Mouse (Mus musculus): ENCODE measurements around the gene Sco2. TPM values are rescaled to one million over a fixed set of nuclear protein-coding genes. Genes with fewer than 3 reads are reported as not detected.

The Sco2 gene
- total and polyA plus RNA-seq, 3 experiments: 25.1 to 40.7 (median 29.4) TPM

DNA sequence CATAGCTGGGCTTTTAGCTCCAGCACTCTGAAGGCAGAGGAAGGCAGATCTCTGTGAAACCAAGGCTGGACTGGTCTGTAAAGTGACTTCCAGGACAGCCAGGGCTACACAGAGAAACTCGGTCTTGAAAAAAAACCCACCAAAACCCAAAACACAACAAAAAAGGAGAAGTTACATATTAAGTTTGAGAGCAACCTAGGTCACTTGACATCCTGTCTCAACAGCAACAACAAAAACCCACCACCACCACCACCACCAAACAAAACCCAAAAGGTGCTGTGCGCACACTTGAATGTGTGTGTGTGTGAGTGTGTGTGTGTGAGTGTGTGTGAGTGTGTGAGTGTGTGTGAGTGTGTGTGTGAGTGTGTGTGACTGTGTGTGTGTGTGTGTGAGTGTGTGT lies 34.0 kb downstream of the Sco2 start:
- intact Hi-C loops (cut with DNase I): loop anchor here (5.0 kb wide), 1 partner anchor 193 kb away; no protein-coding TSS in a partner anchor
- TF ChIP-seq POLR2A (IDR thresholded peaks at IDR 0.05; ENCODE audit: insufficient read depth, low read depth, low read length) (no peak), CTCF (IDR thresholded peaks at IDR 0.05) (no peak), EP300 (IDR thresholded peaks at IDR 0.05; ENCODE audit: insufficient read depth, low read depth, low read length) (no peak)
- DNase-seq: no peak
- Histone ChIP-seq H3K79me2 (replicated peaks; ENCODE audit: control insufficient read depth, insufficient read depth, low read length) (no peaks in the 10 kb centered on the region), H3K4me3 (no peak overlapping the region), H3K4me1 (ENCODE audit: control insufficient read depth, insufficient read depth, low read length) (no peaks in the 10 kb centered on the region), H3K9ac (ENCODE audit: low read depth, low read length) (no peak overlapping the region), H3K27ac (no peak overlapping the region), H3K27me3 (ENCODE audit: control insufficient read depth, insufficient read depth, low read length) (no peaks in the 10 kb centered on the region), H3K36me3 (ENCODE audit: control insufficient read depth, insufficient read depth, low read length) (no peaks in the 10 kb centered on the region)
- WGBS: 87% methylated on average over 2 of the region's 2 CpGs

DNA sequence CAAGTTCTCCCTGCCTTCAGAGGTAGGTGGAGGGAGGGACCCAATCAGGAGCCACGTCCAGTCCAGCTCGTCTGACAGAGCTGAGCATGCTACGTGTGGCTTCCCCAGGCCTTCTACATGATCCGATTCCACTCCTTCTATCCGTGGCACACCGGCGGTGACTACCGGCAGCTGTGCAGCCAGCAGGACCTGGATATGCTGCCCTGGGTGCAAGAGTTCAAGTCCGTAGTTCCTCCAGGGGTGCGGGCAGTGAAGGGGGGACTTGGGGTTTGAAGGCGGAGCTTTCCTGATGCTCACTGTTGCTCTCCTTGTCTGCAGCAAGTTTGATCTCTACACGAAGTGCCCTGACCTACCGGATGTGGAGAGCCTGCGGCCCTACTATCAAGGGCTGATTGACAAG lies 37.2 kb downstream of the Sco2 start:
- intact Hi-C loops (cut with DNase I): no loop called here
- no peaks in the 10 kb centered on the region for H3K79me2 ChIP-seq (replicated peaks; ENCODE audit: control insufficient read depth, insufficient read depth, low read length)
- H3K36me3 ChIP-seq (ENCODE audit: control insufficient read depth, insufficient read depth, low read length): no peaks in the 10 kb centered on the region
- DNase-seq: no peak
- no peak overlapping the region for H3K9ac ChIP-seq (ENCODE audit: low read depth, low read length)
- no peaks in the 10 kb centered on the region for H3K4me1 ChIP-seq (ENCODE audit: control insufficient read depth, insufficient read depth, low read length)
- no peaks in the 10 kb centered on the region for H3K27me3 ChIP-seq (ENCODE audit: control insufficient read depth, insufficient read depth, low read length)
- TF ChIP-seq CTCF (IDR thresholded peaks at IDR 0.05) (no peak), POLR2A (IDR thresholded peaks at IDR 0.05; ENCODE audit: insufficient read depth, low read depth, low read length) (no peak), EP300 (IDR thresholded peaks at IDR 0.05; ENCODE audit: insufficient read depth, low read depth, low read length) (no peak)
- whole genome bisulfite sequencing: 84% methylated on average over 14 of the region's 14 CpGs
- H3K4me3 ChIP-seq: no peak overlapping the region
- H3K27ac ChIP-seq: no peak overlapping the region

DNA sequence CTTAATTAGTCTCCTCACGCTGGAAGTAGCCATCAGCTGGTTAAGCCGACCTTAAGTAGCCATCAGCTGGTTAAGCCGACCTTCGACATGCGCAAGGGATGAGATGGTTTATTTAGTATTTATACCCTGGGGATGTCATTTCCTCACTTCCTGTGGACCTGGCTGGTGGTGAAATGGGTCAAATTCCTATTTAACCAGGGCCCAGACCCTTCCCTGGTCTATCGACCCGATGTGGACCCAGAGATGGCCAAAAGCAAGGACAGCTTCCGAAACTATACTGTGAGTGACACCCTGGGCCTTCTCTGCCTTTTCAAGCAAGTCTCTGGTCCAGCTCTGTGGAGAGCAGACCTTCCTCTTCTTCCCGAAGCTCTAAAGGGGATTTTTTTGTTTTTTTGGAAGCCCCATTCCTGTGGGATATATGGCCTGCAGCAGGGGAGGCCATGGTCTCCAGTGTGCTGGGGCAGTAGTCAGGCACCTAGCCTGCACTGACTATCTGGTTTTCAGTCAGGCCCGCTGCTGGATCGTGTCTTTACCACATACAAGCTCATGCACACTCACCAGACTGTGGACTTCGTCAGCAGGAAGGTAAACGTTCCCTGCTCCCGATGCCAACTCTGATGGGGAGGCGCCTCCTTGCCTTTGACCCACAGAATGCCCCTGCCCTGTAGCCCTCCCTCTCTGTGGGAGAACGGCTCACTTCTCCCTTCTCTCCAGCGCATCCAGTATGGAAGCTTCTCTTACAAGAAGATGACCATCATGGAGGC lies 38.7 kb downstream of the Sco2 start:
- no peak for DNase-seq
- TF ChIP-seq POLR2A (IDR thresholded peaks at IDR 0.05; ENCODE audit: insufficient read depth, low read depth, low read length) (no peak), CTCF (IDR thresholded peaks at IDR 0.05) (no peak), EP300 (IDR thresholded peaks at IDR 0.05; ENCODE audit: insufficient read depth, low read depth, low read length) (no peak)
- Histone ChIP-seq H3K27me3 (ENCODE audit: control insufficient read depth, insufficient read depth, low read length) (no peaks in the 10 kb centered on the region), H3K79me2 (replicated peaks; ENCODE audit: control insufficient read depth, insufficient read depth, low read length) (no peaks in the 10 kb centered on the region), H3K4me1 (ENCODE audit: control insufficient read depth, insufficient read depth, low read length) (no peaks in the 10 kb centered on the region), H3K27ac (no peak overlapping the region), H3K36me3 (ENCODE audit: control insufficient read depth, insufficient read depth, low read length) (no peaks in the 10 kb centered on the region), H3K9ac (ENCODE audit: low read depth, low read length) (no peak overlapping the region), H3K4me3 (no peak overlapping the region)
- 76% methylated on average over 17 of the region's 17 CpGs for WGBS
- intact Hi-C loops (cut with DNase I): no loop called here

DNA sequence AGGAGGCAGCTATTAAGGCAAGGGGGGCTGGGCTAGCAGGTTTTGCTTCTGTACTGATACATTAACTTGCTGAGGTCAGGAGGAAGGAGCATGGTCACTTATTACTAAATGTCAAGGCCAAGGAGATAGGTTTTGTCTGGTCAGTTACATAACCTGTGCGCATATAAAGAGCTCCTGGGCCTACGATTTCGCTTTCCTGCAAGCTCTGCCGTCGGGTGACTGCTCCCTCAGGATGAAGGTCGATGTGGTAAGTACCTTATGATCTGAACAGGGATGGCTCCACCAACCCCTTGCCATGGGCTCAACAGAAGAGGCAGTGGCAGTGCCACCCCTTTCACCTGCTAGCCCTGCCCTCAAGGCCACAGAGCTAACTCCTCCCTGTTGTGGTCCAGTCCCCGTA lies 39.4 kb downstream of the Sco2 start, which contains the start of gene Miox:
Gene Miox (plus strand): TSS at position 128 of the 400 bp plus-strand sequence.
- WGBS: 80% methylated on average over 7 of the region's 7 CpGs
- intact Hi-C loops (cut with DNase I): no loop called here
- Histone ChIP-seq H3K9ac (ENCODE audit: low read depth, low read length) (no peak within 1 kb of the TSS), H3K4me1 (ENCODE audit: control insufficient read depth, insufficient read depth, low read length) (no peaks in the 10 kb centered on the region), H3K79me2 (replicated peaks; ENCODE audit: control insufficient read depth, insufficient read depth, low read length) (no peaks in the 10 kb centered on the region), H3K4me3 (no peak within 1 kb of the TSS), H3K27ac (no peak within 1 kb of the TSS), H3K27me3 (ENCODE audit: control insufficient read depth, insufficient read depth, low read length) (no peaks in the 10 kb centered on the region), H3K36me3 (ENCODE audit: control insufficient read depth, insufficient read depth, low read length) (no peaks in the 10 kb centered on the region)
- TF ChIP-seq CTCF (IDR thresholded peaks at IDR 0.05): no peak
- TF ChIP-seq EP300 (IDR thresholded peaks at IDR 0.05; ENCODE audit: insufficient read depth, low read depth, low read length): no peak
- no peak for TF ChIP-seq POLR2A (IDR thresholded peaks at IDR 0.05; ENCODE audit: insufficient read depth, low read depth, low read length)
- DNase-seq: no peak

DNA sequence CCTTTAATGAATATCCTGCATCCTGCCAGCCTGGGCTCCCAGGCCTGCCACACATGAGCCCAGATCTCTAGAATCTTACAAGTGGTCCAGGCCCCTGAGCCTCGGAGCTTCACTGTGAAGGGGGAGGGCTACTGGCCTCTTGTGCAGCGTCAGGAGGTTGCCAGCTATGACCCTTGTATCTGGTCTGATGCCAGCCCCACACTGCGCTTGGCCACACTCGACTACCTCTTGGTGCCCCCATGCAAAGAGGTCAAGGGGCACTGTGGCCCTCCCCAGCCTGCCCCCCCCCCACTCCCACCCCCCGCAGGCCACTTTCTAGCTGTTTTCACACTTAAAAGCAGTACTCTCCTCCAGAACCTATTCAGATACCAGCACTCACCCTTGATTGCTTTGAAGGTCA lies 47.2 kb downstream of the Sco2 start:
- peaks cover 3% of the 10 kb centered on the region; the same call in 1 of the 2 replicates for H3K27me3 ChIP-seq (ENCODE audit: control insufficient read depth, insufficient read depth, low read length)
- TF ChIP-seq POLR2A (IDR thresholded peaks at IDR 0.05; ENCODE audit: insufficient read depth, low read depth, low read length) (no peak), EP300 (IDR thresholded peaks at IDR 0.05; ENCODE audit: insufficient read depth, low read depth, low read length) (no peak), CTCF (IDR thresholded peaks at IDR 0.05) (no peak)
- H3K9ac ChIP-seq (ENCODE audit: low read depth, low read length): no peak overlapping the region
- WGBS: 56% methylated on average over 5 of the region's 5 CpGs
- no peak overlapping the region for H3K4me3 ChIP-seq
- intact Hi-C loops (cut with DNase I): no loop called here
- DNase-seq: no peak
- H3K36me3 ChIP-seq (ENCODE audit: control insufficient read depth, insufficient read depth, low read length): no peaks in the 10 kb centered on the region
- H3K4me1 ChIP-seq (ENCODE audit: control insufficient read depth, insufficient read depth, low read length): no peaks in the 10 kb centered on the region
- no peaks in the 10 kb centered on the region for H3K79me2 ChIP-seq (replicated peaks; ENCODE audit: control insufficient read depth, insufficient read depth, low read length)
- H3K27ac ChIP-seq: no peak overlapping the region

DNA sequence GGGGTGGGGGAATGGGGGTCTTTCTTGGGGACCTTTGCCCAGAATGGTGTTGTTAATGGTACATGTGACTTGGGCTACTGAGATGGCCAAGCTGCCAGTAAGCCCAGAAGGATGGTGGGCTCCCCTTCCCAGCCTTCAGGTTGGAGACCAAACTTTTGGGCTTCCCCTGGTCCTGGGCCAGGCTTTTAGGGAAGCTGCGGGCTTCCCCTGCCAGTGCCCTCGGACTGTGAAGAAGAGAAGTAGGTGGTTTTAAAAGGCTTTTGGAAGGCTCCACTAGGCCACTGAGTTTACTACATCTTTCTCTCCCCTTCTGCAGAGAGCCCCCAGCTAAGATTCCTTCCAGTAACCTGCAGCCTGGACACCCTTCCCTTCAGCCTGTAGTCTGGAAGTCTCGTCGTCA lies 50.0 kb downstream of the Sco2 start:
- H3K4me3 ChIP-seq: no peak overlapping the region
- no peak for TF ChIP-seq POLR2A (IDR thresholded peaks at IDR 0.05; ENCODE audit: insufficient read depth, low read depth, low read length)
- TF ChIP-seq EP300 (IDR thresholded peaks at IDR 0.05; ENCODE audit: insufficient read depth, low read depth, low read length): no peak
- TF ChIP-seq CTCF (IDR thresholded peaks at IDR 0.05): no peak
- no peaks in the 10 kb centered on the region for H3K4me1 ChIP-seq (ENCODE audit: control insufficient read depth, insufficient read depth, low read length)
- H3K27me3 ChIP-seq (ENCODE audit: control insufficient read depth, insufficient read depth, low read length): peaks cover 3% of the 10 kb centered on the region; the same call in 1 of the 2 replicates
- H3K79me2 ChIP-seq (replicated peaks; ENCODE audit: control insufficient read depth, insufficient read depth, low read length): no peaks in the 10 kb centered on the region
- no peak overlapping the region for H3K9ac ChIP-seq (ENCODE audit: low read depth, low read length)
- no peaks in the 10 kb centered on the region for H3K36me3 ChIP-seq (ENCODE audit: control insufficient read depth, insufficient read depth, low read length)
- intact Hi-C loops (cut with DNase I): no loop called here
- H3K27ac ChIP-seq: no peak overlapping the region
- DNase-seq: no peak
- 90% methylated on average over 4 of the region's 4 CpGs for WGBS
